Mouse (Mus musculus) 3T3-L1 (cell line): Measurements from ENCODE around the gene Optc.

Source experiments
- DNase-seq: peaks from one replicate; pipeline ENCODE4 v3.0.0-alpha.2; 2015; ENCODE audit warnings: low read depth, low spot score

Optc gene

DNA sequence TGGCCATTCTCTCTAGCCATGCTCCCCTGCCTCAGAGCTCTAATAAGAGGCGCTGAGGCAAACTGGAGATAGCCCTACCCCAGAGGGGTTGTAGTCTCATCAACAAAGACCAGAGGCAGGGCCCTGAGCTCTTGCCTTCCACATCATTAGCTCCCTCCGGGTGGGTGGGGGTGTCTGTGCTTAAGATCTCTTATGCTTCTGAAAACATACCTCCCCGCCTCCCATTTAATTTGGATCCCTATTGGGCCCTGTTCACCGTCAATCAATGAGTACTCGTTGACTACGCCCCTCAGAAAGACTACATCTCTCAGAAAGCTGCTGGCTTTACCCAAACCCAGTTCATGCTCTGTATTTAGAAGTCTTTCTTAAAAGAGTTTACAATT lies 10.3 kb upstream of the Optc start:
- no peak for DNase-seq

DNA sequence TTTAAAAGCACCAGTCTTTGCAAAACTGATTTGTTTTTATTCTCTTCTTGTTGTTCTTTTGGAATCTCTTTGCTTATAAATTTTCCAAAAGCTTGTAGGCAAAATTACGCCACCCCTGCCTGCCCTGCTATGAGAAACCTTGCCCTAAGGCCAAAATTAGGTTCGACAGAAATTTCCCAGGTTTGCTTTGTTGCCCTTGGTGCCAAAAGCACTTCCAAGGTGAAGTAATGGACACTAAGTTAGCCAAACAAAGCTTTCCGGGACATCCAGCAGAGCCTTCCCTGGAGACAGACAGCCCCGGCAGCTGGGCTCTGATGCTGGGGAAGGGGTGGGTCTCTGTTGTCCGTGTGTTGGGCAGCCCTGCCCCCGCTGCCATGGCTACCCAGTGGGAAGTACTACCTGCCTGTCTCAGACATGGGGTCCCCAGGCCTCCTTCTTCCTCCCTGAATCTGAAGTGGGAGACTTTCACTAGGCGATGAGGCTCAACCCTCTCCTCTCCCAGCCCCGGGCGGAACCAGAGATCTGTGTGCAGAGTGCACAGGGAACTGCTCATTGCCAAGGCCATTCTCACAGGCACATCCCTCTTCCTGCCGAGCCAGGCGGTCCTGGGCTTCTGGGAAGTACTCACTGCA lies 9.8 kb upstream of the Optc start:
- no peak for DNase-seq

DNA sequence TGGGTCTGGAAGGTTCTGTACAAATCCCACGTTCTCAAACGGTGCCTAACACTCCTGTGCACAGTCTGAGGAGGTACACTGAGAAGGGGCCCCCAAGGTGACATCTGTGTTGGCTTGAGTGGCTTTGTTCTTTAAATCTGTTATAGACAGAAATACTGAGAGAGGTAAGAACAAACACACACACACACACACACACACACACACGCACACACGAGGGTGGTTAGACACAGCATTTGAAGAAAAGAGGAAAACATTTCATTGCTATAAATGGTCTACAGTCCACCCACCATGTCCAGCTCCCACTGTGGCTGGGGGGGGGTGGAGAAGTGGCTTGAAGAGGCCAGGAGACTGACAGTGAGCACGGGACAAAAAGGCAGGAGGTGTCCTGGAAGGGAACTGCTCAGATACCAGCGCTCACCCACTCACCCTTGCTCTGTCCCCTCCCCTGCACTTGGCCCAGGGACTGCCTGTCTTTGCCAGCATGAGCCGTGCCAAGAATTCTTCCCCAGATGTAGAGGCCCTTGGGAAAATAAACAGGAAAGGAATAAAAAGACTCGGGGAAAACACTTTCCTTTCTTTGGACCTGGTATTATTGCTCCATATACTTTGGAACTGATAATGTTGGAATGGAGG lies 8.0 kb upstream of the Optc start:
- peak; percentile 84 for DNase-seq

DNA sequence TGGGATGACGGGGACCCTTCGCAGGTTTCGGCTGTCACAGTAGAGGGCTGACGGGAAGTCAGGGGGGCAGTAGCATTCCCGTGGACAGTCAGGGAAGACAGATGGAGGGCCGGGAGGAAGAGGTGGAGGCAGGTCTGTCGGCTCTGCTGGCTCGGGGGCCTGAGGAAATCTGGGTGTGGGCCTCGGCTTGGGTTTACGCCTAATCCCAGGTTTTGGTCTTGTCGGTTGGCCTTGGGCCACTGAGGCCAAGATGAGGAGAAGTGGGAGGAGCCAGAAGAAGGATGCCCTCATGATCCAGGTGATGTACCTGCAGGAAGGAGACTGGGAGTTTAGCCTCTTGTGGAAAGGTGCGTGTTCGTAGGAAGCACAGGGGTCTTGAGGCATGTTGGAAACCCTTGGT lies 7.3 kb upstream of the Optc start:
- no peak for DNase-seq

DNA sequence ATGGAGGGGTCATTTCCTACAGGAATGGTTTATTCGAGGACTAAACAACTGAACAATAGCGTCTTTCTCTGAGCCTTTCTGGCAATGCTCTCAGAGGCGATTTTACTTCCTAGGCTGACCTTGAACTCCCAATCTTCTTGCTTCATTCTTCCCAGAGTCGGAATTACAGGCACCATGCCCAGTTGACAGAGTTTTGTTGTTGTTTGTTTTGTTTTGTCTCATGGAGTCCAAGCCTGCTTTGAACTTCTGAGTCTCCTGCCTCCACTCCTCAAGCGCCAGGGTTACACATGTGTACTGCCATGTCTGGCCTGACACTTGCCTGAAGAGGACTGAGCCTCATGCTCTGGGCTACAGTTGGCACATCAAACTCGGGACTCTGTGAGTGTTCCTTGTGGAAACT lies 5.2 kb upstream of the Optc start:
- no peak for DNase-seq

DNA sequence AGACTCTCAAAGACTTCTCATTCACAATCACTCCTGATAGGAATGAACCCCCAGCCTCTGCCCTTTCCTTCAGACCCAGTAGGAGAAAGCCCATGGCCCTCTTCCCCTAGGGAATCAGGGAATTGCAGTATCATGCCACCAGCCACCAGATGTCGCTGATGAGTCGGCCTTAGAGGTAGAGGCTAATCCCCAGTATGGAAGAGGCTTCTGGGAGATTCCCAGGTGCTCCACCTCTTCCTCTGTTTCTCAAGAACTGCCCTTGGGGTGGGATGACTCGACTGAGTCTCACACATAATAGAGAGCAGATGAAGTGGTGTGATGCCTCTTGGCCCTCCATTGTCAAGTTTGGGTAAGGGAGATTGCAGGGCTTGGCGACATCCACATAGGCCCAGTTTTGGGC lies 3.7 kb upstream of the Optc start:
- DNase-seq: peak; percentile 89

DNA sequence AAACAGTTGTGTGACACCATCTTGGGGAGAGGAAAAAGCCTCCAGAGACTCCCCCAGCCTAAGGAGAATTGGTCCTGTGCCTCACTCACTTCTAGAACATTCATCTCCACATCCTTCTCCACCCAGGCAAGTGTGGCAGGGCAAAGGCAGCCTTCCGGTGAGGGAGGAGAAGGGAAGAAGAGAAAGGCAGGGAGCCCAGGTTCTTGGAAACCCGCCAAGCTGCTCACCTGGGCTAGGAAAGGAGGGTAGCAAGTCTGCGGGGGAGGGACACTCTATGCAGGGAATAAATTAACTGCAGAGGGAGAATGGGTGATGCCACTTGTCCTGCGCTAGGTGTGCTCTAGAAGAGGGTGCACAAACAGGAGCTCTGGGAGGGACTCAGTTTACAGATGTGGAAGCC lies 3.2 kb upstream of the Optc start:
- no peak for DNase-seq

DNA sequence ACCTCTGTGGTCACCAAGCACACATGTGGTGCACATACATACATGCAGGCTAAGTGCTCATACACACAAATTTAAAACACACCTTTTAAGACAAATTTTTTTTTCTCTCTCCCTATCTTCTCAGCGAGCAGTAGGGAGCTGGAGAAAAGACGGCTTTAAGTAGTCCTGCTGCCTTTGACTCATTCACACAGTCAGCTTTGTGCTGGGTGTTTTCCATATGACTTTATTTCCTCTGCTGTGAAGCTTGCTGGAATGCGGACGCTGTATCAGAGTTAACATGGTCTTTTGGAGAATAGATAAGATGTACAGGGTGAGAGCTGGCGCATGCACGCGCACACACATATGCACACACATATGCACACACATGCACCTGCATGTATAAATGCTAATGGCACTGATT lies 2.3 kb upstream of the Optc start:
- no peak for DNase-seq

DNA sequence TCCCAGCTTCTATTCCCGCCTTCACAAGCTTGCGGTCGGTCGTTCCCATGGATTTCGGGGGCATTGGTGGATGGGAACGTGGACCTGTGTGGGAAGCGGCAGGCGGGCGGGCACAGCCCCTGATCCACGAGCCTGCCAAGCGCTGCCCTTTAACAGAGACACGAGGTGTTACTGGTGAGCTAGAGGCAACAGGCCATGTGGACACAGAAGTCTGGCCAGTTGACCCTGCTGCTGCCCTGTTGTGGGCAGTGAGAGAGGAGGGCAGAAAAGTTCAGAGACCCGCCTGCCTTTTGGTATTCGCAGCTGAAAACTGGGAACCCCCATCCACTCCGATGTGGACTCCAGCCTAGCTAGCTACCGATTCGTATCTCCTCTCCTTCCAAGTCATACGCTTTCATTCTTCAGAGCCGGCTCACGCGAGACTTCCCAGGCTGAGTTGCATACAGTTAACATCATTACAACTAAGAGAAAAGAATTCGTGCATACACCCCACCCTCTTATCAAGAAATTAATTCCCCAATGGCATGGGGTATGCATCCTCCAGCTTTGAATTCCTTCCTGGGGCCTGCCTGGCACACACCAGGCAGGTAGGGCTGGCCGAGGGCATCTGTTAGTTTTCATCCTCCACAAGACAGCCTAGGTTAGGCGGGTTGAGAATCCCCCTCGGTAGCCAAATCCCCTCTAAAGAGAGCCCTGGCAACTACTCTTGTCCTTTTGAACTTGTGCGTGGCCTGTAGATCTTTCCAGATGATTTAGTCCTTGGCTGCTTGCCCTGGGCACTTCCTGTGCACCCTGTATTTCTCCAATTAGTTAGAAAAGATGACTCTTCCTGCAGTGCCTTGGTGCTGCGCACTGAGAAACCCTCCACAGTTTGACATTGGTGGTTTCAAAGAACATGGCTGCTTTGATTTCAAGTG lies 1.1 kb upstream of the Optc start:
- peak; percentile 60 for DNase-seq

DNA sequence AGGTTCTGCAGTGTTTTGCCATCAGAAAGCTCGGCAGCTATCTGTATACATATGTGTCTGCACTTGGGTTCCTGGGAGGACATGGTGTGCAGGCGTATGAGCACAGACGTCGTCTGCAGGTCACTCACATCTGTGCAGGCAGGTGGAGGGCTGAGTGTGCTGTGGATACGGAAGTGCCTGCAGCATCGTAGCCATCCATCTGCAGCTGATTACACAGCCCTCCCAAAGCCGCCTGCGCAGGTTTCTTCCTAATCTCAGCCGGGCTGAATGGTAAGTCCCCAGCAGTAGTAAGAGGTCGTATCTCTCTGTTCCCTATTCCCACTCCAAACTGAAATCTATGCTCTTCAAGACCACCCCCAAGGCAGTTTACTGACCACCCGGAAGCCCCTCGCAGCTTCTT lies 1.4 kb downstream of the Optc start:
- DNase-seq: no peak

DNA sequence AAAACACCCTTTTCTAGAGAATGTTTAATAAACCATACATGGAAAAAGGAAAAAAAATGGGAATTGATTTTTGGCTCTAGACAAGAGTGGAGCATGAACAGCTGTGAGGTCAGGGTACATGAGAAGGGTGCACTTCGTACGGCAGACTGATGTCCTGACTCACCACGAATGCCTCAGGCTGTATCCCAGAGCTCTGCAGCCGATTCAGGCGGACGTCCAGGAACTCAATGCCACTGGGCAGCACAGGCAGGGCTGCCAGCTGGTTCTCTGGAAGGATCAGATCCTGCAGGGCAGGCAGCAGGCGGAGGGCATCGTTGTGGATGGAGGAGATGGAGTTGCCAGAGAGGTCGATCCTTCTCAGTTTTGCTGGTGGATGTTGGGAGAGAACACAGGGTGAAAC lies 7.0 kb downstream of the Optc start:
- peak; percentile 95 for DNase-seq

DNA sequence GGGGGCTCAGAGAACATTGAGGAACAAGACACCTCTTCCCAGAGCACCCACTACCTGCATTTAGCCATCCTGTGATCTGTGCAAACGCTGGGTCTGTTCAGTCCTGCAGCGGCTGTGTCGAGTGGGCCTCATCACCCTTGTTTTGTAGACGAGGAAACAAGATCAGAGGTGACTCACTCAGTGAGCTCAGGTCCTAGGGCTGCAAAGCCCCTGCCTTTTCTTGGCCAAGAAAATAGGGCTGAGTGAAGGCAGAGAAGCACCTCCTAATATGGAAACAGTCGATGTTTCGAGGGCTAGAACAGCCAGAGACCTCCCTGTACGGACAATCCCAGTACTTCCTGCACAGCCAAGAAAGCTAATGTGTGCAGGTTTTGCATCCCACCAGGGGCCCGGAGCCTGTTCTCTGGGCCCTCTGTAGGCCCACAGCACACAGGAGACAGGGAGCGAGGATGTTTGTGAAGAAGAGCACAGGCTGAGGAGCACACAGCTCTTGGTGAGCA lies 8.7 kb downstream of the Optc start:
- DNase-seq: peak; percentile 37

DNA sequence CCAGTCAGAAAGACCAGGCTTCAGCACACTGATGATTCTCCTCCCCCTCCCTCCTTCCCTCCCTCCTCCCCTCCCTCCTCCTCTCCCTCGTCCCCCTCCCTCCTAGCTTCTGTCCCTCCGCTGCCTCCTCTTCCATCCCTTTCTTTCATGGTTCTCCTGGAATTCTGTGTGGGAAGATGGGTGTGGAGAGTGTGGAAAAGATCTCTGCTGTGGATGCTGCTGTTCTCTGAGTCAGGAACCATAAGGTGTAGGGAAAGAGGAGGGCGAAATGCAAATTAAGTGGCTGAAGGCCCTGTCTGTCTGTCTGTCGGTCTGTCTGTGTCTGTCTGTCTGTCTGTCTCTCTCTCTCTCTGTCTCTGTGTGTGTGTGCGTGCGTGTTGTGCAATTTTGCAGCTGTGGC lies 10.5 kb downstream of the Optc start:
- DNase-seq: no peak

DNA sequence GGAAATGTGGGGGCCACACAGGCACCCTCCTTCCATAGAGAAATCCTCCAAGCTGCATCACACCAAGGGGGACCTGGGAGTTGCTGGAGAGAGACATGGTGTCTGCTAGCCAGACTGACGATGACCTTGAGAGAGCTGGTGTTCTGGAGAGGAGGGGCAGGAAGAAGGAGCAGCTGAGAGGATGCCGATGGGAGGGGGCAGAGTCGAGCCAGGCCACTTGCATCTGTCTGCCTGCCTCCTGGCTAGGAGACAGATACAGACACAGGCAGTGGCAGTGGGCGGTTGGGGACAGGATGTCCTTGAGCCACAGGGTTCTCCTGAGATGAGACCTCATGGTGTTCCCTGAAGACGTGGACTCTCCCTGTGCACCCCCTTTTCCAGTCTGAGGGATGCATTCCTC lies 16.3 kb downstream of the Optc start:
- no peak for DNase-seq

DNA sequence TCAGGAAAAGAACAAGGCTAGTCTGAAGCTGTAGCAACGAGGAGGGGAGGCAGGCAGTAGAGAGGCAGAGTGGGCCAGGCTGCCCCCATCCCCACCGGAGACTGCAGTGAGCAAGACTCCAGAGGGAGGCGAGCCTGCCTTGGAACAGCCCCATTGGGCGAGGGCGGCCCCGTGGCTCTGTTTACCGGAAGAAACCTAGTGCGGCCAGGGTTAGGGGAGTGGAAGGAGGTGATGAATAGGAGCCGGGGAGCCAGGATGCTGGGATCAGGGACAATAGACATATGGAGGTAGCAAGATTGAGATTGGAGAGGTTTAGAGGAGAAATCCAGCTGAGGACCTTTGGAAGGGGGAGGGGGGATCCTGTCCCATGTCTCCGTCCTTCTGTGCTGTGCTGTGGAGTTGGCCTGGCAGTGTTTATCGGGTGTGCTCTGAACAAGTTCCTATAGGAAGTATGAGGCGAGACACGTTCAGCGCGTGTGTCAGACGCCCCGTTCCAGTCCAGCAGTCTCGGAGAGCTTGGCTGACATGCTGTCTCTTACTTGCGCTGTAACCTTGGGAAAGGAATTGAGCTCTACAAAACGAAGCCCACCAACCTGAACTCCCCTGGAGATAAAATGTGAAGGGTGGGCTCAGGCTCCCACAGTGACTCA lies 17.7 kb downstream of the Optc start:
- no peak for DNase-seq

DNA sequence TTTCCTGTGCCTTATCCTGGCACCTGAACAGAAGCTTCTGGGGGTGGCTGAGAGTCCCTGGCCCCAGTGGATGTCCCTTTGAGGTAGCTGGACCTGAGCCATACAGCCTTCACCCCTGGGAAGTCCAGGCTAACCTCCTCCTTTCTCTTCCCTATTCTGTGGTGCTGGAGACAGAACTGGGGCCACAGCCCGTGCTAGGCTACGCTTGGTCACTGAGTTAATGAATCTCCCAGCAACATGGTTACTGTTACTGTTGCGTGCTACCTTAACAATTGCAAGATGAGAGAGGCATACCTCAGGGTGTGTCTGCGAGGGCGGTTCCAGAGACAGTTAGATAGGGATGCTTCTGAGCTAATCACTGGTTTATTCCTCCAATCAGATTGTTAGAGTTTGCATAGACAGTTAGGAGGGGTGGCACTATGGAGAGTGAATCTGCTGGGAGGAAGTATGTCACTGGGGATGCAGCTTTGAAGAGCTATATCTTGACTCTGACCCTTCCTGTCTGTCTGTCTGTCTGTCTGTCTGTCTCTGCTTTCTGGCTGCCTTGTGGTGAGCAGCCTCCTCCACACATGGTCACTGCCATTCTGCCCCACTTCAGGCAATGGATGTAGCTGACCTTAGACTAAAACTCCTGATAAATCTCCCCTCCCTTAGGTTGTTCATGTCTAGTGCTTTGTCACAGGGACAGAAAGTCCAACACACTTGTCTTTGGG lies 20.1 kb downstream of the Optc start:
- no peak for DNase-seq

DNA sequence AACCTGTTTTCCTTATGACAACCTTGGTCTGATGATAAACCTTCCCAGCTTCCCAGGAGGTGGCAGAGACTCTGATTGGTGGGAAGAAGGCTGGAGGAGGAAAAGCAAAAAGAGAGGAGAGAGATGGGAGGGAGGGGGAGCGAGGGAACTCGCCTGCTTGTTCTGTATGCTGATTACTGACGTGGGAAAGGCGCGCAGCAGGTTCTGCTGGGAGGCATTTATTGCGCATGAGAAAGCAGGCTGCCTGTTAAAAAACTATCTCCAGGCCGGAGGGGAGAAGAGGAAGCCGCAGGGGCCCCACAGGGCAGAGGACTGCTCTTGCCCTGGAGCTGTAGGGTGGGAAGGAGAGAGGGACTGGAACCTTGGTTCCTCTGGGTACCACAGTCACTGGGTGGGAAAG lies 20.8 kb downstream of the Optc start:
- no peak for DNase-seq

DNA sequence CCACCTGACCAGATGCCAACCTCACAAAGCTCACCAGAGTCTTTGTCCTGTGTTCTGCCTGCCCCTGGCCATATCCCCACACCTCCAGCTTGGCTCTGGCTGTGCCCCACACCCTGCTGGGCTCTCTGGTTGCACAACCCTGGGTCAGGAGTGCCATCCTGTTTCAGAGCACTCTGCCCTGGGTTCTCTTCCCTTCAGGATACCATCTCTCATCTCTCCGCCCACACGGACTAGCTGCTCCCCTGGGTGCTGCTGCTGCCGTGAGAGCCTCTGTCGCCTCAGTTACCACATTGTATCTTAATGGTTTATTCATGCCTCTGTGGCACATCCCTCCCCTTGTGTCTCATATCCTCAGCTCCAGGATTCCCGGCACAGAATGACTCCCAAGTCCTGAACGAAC lies 21.4 kb downstream of the Optc start:
- DNase-seq: no peak

DNA sequence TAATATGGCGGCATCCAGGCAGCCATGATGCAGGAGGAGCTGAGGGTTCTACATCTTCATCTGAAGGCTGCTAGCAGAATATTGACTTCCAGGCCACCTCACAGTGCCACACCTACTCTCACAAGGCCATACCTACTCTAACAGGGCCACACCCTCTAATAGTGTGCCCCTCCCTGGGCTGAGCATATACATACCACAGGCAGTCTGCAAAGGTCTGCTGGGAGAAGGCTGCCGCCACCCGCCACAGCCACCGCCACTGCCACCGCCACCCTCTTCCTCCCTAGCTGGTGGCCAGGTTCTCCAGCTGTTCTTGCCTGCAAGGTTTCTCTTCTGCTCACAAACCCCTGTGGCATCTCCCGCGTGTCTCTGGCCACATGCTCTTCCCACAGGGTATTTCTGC lies 22.0 kb downstream of the Optc start:
- DNase-seq: no peak

DNA sequence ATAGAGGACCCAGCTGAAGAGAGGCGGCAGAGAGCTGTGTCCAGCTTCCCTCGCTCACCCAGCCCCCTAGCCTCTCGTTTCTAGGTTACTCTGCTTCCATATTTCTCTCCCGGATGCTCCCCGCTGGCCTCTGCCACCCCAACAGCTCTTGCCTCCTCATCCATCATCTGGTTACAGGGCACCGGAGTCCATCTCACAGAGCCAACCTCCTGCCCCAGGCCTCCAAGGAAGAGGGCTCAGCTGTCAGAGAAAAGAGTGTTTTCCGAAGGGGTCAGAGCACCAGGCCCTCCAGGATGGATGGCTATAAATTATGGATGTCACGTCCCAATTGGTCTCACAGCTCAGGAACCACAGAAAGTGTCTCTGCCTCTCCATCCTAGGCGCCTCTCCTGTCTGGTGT lies 23.1 kb downstream of the Optc start:
- no peak for DNase-seq

DNA sequence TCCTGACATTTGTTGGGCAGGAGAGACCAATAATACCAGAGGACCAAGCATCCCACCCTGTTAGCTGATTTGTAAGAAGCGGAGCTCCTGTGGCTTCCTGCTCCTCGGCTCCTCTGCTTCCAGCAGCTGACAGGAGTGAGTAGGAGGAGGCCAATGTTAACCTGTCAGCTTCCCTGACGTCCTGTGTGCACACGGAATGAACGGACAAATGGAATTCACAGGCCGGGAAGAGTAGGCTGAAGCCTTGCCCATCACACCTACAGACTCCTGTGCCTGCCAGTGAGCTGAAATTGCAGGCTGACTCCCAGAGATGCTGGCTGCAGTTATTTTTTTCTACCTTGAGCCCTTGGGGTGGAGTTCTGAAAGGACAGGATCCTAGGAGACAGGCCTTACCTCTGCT lies 23.7 kb downstream of the Optc start:
- DNase-seq: no peak
